Mouse (Mus musculus): ENCODE measurements around the gene Ufc1. TPM values are rescaled to one million over a fixed set of nuclear protein-coding genes. Genes with fewer than 3 reads are reported as not detected.
"Not testable (repeated sequence)": the region's sequence is repeated elsewhere in the genome, so short reads cannot be mapped to it uniquely, and the experiment has no call there.

Gene Ufc1
- polyA plus RNA-seq, 1 experiment: 116 TPM

DNA sequence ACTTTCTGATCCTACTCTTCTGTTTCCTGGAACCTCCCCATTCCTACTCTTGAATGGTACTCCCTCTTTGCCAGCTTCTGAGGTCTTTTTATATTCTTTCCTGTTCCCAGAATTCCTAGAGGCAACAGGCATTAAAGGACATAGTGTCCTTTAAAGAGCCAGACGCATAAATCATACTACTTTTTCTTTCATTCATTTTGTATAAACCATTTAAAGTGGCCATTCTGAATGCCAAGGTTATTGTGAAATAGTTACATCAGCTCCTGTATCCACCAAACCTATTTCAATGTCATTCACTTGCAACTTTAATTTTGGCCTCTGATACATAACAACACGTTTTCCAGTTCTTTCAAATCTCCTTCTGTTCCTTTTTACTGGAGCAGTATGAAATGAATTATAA is 14.5 kb upstream of the Ufc1 start:
- no peak overlapping the region for H3K4me3 ChIP-seq
- H3K36me3 ChIP-seq (ENCODE audit: control insufficient read depth, insufficient read depth): no peaks in the 10 kb centered on the region
- no peak overlapping the region for H3ac ChIP-seq (ENCODE audit: control insufficient read depth, insufficient read length)
- TF ChIP-seq SRF (IDR thresholded peaks at IDR 0.05; ENCODE audit: control insufficient read depth, insufficient read length, low read depth) (no peak), CEBPB (IDR thresholded peaks at IDR 0.05; ENCODE audit: insufficient read depth, poor library complexity, severe bottlenecking) (peak; percentile 74; the same call in 1 of the 2 replicates), POLR2AphosphoS2 (IDR thresholded peaks at IDR 0.05; ENCODE audit: insufficient read length, low read depth) (no peak), MYOG (IDR thresholded peaks at IDR 0.05; ENCODE audit: control insufficient read depth in 1 of 3, insufficient read depth in 1 of 3, insufficient read length in 2 of 3, low read depth in 2 of 3) (no peak)
- no peaks in the 10 kb centered on the region for H3K27me3 ChIP-seq (ENCODE audit: control insufficient read depth, insufficient read depth, insufficient read length)
- H3K79me2 ChIP-seq (ENCODE audit: control insufficient read depth, insufficient read depth): no peaks in the 10 kb centered on the region
- H3K4me2 ChIP-seq (ENCODE audit: low read depth): no peak overlapping the region

DNA sequence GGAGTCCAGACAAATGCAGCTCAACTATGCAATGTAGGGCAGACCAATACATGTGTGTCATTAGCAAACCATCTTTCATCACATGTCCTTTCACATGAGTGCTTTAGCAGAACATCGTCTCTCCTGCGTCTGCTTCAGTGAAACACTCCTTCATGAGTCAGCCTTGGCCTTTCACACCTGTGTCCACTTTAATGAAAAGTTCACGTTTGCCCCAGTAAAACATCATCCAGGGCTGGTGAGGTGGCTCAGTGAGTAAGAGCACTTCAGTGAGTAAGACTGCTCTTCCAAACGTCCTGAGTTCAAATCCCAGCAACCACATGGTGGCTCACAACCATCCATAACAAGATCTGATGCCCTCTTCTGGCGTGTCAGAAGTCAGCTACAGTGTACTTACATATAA is 11.3 kb upstream of the Ufc1 start:
- not testable (repeated sequence) for H3K4me3 ChIP-seq; H3K79me2 ChIP-seq (ENCODE audit: control insufficient read depth, insufficient read depth); H3K36me3 ChIP-seq (ENCODE audit: control insufficient read depth, insufficient read depth); H3ac ChIP-seq (ENCODE audit: control insufficient read depth, insufficient read length); H3K27me3 ChIP-seq (ENCODE audit: control insufficient read depth, insufficient read depth, insufficient read length); H3K4me2 ChIP-seq (ENCODE audit: low read depth)

DNA sequence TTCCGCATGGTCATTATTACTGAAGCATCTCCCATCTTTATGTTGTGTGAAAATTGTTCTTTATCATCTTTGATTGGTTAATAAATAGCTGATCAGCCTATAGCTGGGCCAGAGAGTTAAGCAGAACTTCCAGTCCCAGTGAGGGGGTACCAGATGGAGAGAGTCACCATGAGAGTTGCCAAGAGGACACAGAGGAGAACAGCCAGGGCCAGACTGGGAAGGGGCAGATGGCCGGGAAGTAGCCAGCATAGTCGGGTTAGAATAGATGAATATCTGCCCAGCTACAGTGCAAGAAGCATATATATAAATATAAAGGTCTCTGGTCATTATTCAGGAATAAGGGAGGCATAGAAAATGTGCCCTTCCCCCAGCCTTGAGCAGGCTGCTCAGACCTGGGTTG is 3.4 kb upstream of the Ufc1 start:
- H3K4me2 ChIP-seq (ENCODE audit: low read depth): no peak overlapping the region
- H3K36me3 ChIP-seq (ENCODE audit: control insufficient read depth, insufficient read depth): no peaks in the 10 kb centered on the region
- no peak for TF ChIP-seq CEBPB (IDR thresholded peaks at IDR 0.05; ENCODE audit: insufficient read depth, poor library complexity, severe bottlenecking)
- TF ChIP-seq E2F4 (IDR thresholded peaks at IDR 0.05; ENCODE audit: insufficient read depth): no peak
- no peak for TF ChIP-seq POLR2A (IDR thresholded peaks at IDR 0.05; ENCODE audit: insufficient read length, low read depth)
- no peak for TF ChIP-seq POLR2AphosphoS2 (IDR thresholded peaks at IDR 0.05; ENCODE audit: insufficient read length, low read depth)
- TF ChIP-seq REST (IDR thresholded peaks at IDR 0.05; ENCODE audit: insufficient read depth, insufficient read length): no peak
- no peak for TF ChIP-seq TCF12 (IDR thresholded peaks at IDR 0.05; ENCODE audit: insufficient read depth, poor library complexity, severe bottlenecking)
- TF ChIP-seq MYOG (IDR thresholded peaks at IDR 0.05; ENCODE audit: control insufficient read depth in 1 of 3, insufficient read depth in 1 of 3, insufficient read length in 2 of 3, low read depth in 2 of 3): no peak
- no peaks in the 10 kb centered on the region for H3K27me3 ChIP-seq (ENCODE audit: control insufficient read depth, insufficient read depth, insufficient read length)
- H3K79me2 ChIP-seq (ENCODE audit: control insufficient read depth, insufficient read depth): peaks cover 11% of the 10 kb centered on the region
- no peak overlapping the region for H3K4me3 ChIP-seq
- no peak overlapping the region for H3ac ChIP-seq (ENCODE audit: control insufficient read depth, insufficient read length)

DNA sequence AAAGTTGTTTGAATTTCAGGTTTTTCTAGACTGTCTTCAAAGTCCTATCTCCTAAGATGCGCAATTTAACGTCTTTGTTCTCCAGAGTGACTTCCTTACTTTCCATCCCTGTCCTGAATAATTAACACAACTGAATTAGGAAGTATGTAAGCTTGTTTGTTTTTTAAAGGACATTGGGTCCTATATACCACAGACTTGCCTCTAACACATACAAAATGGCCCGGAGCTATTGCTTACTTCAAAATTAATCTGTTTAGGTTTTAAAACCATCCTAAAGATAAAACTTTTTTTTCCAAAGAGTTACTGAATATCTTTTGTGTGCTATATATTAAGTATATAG is 209 bp upstream of the Ufc1 start:
- no peaks in the 10 kb centered on the region for H3K27me3 ChIP-seq (ENCODE audit: control insufficient read depth, insufficient read depth, insufficient read length)
- TF ChIP-seq POLR2AphosphoS2 (IDR thresholded peaks at IDR 0.05; ENCODE audit: insufficient read length, low read depth) (no peak), TCF12 (IDR thresholded peaks at IDR 0.05; ENCODE audit: insufficient read depth, poor library complexity, severe bottlenecking) (no peak), SRF (IDR thresholded peaks at IDR 0.05; ENCODE audit: control insufficient read depth, insufficient read length, low read depth) (no peak), MAX (IDR thresholded peaks at IDR 0.05; ENCODE audit: low read depth) (no peak), MYOD1 (IDR thresholded peaks at IDR 0.05; ENCODE audit: control insufficient read depth in 1 of 3, insufficient read length in 2 of 3, low read depth in 2 of 3) (no peak), POLR2A (IDR thresholded peaks at IDR 0.05; ENCODE audit: insufficient read length, low read depth) (no peak), TCF3 (IDR thresholded peaks at IDR 0.05; ENCODE audit: insufficient read length, low read depth) (no peak), CEBPB (IDR thresholded peaks at IDR 0.05; ENCODE audit: insufficient read depth, poor library complexity, severe bottlenecking) (no peak), USF1 (IDR thresholded peaks at IDR 0.05; ENCODE audit: low read depth) (no peak), REST (IDR thresholded peaks at IDR 0.05; ENCODE audit: insufficient read depth, insufficient read length) (no peak), MYOG (IDR thresholded peaks at IDR 0.05; ENCODE audit: control insufficient read depth in 1 of 3, insufficient read depth in 1 of 3, insufficient read length in 2 of 3, low read depth in 2 of 3) (no peak), E2F4 (IDR thresholded peaks at IDR 0.05; ENCODE audit: insufficient read depth) (no peak)
- no peaks in the 10 kb centered on the region for H3K36me3 ChIP-seq (ENCODE audit: control insufficient read depth, insufficient read depth)
- peak overlapping the region; percentile 63 for H3K4me2 ChIP-seq (ENCODE audit: low read depth)
- H3K4me3 ChIP-seq: peak overlapping the region; percentile 88
- H3ac ChIP-seq (ENCODE audit: control insufficient read depth, insufficient read length): peak overlapping the region; percentile 66
- H3K79me2 ChIP-seq (ENCODE audit: control insufficient read depth, insufficient read depth): peaks cover 35% of the 10 kb centered on the region

DNA sequence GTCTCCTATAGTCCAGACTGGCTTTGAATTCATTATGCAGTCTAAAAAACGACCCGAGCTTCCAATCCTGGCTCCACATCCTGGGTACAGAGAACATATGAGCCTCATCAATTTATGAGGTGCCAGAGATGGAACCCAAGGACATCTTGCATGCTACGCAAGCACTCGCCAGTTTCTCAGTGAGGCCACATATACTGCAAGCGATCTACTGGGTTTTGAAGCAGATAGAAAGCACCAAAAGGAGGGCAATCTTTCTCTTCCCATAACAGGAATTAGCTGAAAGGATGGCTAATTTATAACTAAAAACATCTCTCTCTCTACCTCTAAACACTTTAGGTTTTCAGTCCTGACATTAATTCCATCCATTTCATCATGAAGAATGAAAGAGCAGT is 922 bp downstream of the Ufc1 start:
- Histone ChIP-seq H3K4me3 (peak overlapping the region; percentile 88), H3K79me2 (ENCODE audit: control insufficient read depth, insufficient read depth) (peaks cover 35% of the 10 kb centered on the region), H3K4me2 (ENCODE audit: low read depth) (peak overlapping the region; percentile 94), H3K27me3 (ENCODE audit: control insufficient read depth, insufficient read depth, insufficient read length) (no peaks in the 10 kb centered on the region), H3K36me3 (ENCODE audit: control insufficient read depth, insufficient read depth) (peaks cover 3% of the 10 kb centered on the region), H3ac (ENCODE audit: control insufficient read depth, insufficient read length) (peak overlapping the region; percentile 66)
- TF ChIP-seq REST (IDR thresholded peaks at IDR 0.05; ENCODE audit: insufficient read depth, insufficient read length) (no peak), MAX (IDR thresholded peaks at IDR 0.05; ENCODE audit: low read depth) (no peak), MYOD1 (IDR thresholded peaks at IDR 0.05; ENCODE audit: control insufficient read depth in 1 of 3, insufficient read length in 2 of 3, low read depth in 2 of 3) (no peak), POLR2A (IDR thresholded peaks at IDR 0.05; ENCODE audit: insufficient read length, low read depth) (no peak), TCF3 (IDR thresholded peaks at IDR 0.05; ENCODE audit: insufficient read length, low read depth) (no peak), POLR2AphosphoS2 (IDR thresholded peaks at IDR 0.05; ENCODE audit: insufficient read length, low read depth) (no peak), MYOG (IDR thresholded peaks at IDR 0.05; ENCODE audit: control insufficient read depth in 1 of 3, insufficient read depth in 1 of 3, insufficient read length in 2 of 3, low read depth in 2 of 3) (no peak), USF1 (IDR thresholded peaks at IDR 0.05; ENCODE audit: low read depth) (no peak), CEBPB (IDR thresholded peaks at IDR 0.05; ENCODE audit: insufficient read depth, poor library complexity, severe bottlenecking) (no peak), TCF12 (IDR thresholded peaks at IDR 0.05; ENCODE audit: insufficient read depth, poor library complexity, severe bottlenecking) (no peak)

Data from myocyte (in vitro differentiated cells).